Mouse (Mus musculus) heart, embryonic 13.5 days (tissue): ENCODE results near the gene Zfp428. TPM values are rescaled to one million over a fixed set of nuclear protein-coding genes. Genes with fewer than 3 reads are reported as not detected.
"Not testable (repeated sequence)": the region's sequence is repeated elsewhere in the genome, so short reads cannot be mapped to it uniquely, and the experiment has no call there.

Experiments
- ATAC-seq: fragments of 200-750 bp; cut with Nextera tagmentation; 2 replicates; pipeline ENCODE4 v1.8.0; 2017; ENCODE audit warnings: moderate TSS enrichment; ENCODE audit not compliant: insufficient number of reproducible peaks, low FRiP score, low TSS enrichment; ENCODE audit errors: extremely low read depth
- H3K27ac ChIP-seq: fragments of 300-500 bp; sonication (generic); replicated peaks from 2 replicates; pipeline ENCODE4 v1.5.1; 2015; ENCODE audit warnings: moderate library complexity, mild to moderate bottlenecking, inconsistent platforms
- H3K27me3 ChIP-seq: fragments of 300-500 bp; sonication (generic); replicated peaks from 2 replicates; pipeline ENCODE4 v1.6.1; 2015; ENCODE audit warnings: mild to moderate bottlenecking, inconsistent platforms
- H3K36me3 ChIP-seq: fragments of 300-500 bp; sonication (generic); 2 replicates; pipeline ENCODE4 v1.6.1; 2015; ENCODE audit warnings: mild to moderate bottlenecking, inconsistent platforms
- H3K4me1 ChIP-seq: fragments of 300-500 bp; sonication (generic); 2 replicates; pipeline ENCODE4 v1.6.1; 2015; ENCODE audit warnings: inconsistent platforms
- H3K4me2 ChIP-seq: fragments of 300-500 bp; sonication (generic); 2 replicates; pipeline ENCODE4 v1.6.1; 2015; ENCODE audit warnings: inconsistent platforms, mild to moderate bottlenecking, moderate library complexity
- H3K4me3 ChIP-seq: fragments of 300-500 bp; sonication (generic); 2 replicates; pipeline ENCODE4 v1.5.1; 2015; ENCODE audit warnings: moderate library complexity, mild to moderate bottlenecking, inconsistent platforms
- H3K9ac ChIP-seq: fragments of 300-500 bp; sonication (generic); 2 replicates; pipeline ENCODE4 v1.6.1; 2015; ENCODE audit warnings: inconsistent platforms, mild to moderate bottlenecking, moderate library complexity
- H3K9me3 ChIP-seq: fragments of 300-500 bp; sonication (generic); 2 replicates; pipeline ENCODE4 v1.6.1; 2016; ENCODE audit warnings: inconsistent platforms
- WGBS: fragments of 180-500 bp; shearing (Covaris S2); methylation state at CpG from one replicate; pipeline ENCODE4 v1.1.7; 2015; ENCODE audit warnings: mixed read lengths; 5-methylcytosine and 5-hydroxymethylcytosine counted together
- polyA plus RNA-seq: library from polyadenylated mRNA; unstranded; fragments of >200 nt; fragmentation: Nextera tagmentation; extraction: Ambion mirVana; gene quantifications from 2 replicates; pipeline ENCODE4 v1.2.1, GENCODE M21; 2015

The Zfp428 gene
- polyA plus RNA-seq, 1 experiment from 2014 or later = 32.9 TPM

DNA sequence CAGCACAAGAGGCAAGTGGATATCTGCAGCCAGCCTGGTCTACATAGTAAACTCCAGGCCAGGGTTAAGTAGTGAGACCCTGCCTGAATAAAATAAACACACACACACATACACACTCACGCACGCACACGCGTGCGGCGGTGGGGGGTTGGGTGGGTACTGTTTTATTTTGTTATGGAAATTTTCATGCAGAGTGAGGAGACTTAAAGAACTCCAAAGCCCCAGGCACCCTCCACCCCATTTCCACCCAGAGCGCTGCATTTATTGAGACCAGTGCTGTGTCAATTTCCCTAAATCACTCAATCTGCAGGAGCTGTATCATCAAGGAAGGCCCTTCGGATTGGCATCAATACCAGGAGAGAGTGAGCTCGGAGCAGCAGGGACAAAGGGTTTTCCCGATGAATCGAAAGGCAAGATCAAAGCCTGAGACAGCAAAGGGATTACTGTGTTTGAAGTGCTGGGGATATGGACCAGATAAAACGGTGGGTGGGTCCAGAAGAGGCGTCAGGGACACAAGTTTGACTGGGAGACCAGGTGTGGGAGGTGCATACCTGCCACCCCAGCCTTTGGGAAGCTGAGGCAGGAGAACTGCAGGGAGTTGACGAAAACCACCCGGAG lies 1.2 kb upstream of the Zfp428 start:
- Histone ChIP-seq H3K27ac (peak overlapping the region; percentile 99), H3K27me3 (peaks cover 39% of the 10 kb centered on the region), H3K9ac (peak overlapping the region; percentile 29; the same call in 1 of the 2 replicates), H3K4me3 (peak overlapping the region; percentile 76), H3K4me2 (peak overlapping the region; percentile 88), H3K9me3 (no peaks in the 10 kb centered on the region; the same call in 1 of the 2 replicates), H3K36me3 (peaks cover under 1% of the 10 kb centered on the region), H3K4me1 (peaks cover 38% of the 10 kb centered on the region)
- WGBS = 31% methylated on average over 15 of the region's 15 CpGs
- no peak for ATAC-seq

DNA sequence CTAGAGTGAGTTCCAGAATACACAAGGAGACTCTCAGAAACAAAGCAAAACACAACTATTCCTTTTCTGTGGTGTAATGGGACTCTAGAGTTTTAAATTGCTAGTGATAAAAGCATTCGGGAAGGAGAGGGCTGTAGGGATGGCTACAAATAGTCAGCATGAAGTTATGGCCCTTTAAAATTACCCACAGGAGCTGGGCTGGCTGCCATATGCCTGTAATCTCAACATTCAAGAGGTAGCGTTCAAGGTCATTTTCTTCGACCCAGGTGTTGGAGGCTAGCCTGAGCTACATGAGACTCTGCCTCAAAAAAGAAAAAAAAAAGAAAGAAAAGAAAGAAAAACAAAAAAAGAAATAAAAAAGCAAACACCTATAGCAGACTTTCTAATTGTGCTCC lies 744 bp upstream of the Zfp428 start:
- ATAC-seq = no peak

DNA sequence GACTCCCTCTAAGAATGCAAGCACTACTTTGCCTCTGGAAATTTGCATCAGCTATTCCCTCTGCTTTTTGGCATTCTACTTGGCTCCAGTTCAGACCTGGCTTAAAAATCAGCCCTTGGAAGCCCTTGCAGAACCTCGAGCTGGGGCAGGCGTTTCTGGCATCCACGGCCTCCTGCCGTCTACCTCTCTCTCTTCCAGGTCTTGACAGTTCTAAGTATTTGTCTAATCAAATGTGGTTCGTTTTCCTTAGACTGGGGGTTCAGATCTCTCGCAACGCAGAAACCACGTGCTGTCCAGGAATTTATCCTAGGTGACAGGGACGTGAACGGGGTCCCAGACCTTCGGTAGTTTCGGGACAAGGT lies 349 bp upstream of the Zfp428 start:
- H3K27ac ChIP-seq = peak overlapping the region; percentile 99
- 2% methylated on average over 12 of the region's 12 CpGs for WGBS
- peak overlapping the region; percentile 88 for H3K4me2 ChIP-seq
- ATAC-seq = no peak
- H3K9ac ChIP-seq = peak overlapping the region; percentile 95
- H3K4me3 ChIP-seq = peak overlapping the region; percentile 76
- H3K4me1 ChIP-seq = peaks cover 37% of the 10 kb centered on the region
- peaks cover 30% of the 10 kb centered on the region for H3K27me3 ChIP-seq
- H3K9me3 ChIP-seq = no peaks in the 10 kb centered on the region
- peaks cover 3% of the 10 kb centered on the region for H3K36me3 ChIP-seq

More for the DNA sequence above, 744 bp upstream of the Zfp428 start:
- Histone ChIP-seq H3K27me3 (peaks cover 34% of the 10 kb centered on the region), H3K4me2 (peak overlapping the region; percentile 88), H3K36me3 (peaks cover 3% of the 10 kb centered on the region), H3K4me1 (peaks cover 37% of the 10 kb centered on the region), H3K4me3 (peak overlapping the region; percentile 76), H3K9me3 (no peaks in the 10 kb centered on the region; the same call in 1 of the 2 replicates), H3K9ac (peak overlapping the region; percentile 95), H3K27ac (peak overlapping the region; percentile 99)
- 3% methylated on average over 3 of the region's 3 CpGs for WGBS

DNA sequence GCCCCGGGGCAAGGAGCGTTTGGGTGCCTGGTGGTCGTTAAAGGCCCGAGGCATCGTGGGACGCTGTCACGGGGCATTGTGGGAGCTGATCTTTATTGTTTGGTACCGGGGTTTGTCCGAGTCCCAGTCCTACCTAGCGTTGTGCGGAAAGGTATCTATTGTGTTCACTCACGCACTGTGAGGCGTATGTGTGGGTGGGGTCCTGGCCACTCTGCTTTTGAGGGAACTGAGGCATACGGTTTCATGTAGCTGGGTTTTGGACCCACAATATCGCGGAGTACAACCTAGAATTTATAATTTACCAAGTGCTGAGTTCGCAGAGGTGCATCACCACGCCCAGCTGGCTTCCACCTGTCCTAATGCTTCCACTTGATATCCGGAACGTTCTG lies 914 bp downstream of the Zfp428 start:
- 2% methylated on average over 20 of the region's 20 CpGs for WGBS
- no peak for ATAC-seq
- Histone ChIP-seq H3K9ac (peak overlapping the region; percentile 95), H3K9me3 (no peaks in the 10 kb centered on the region), H3K4me3 (peak overlapping the region; percentile 76), H3K27ac (peak overlapping the region; percentile 99), H3K4me1 (peaks cover 37% of the 10 kb centered on the region), H3K4me2 (peak overlapping the region; percentile 88), H3K27me3 (peaks cover 17% of the 10 kb centered on the region), H3K36me3 (peaks cover 3% of the 10 kb centered on the region)

DNA sequence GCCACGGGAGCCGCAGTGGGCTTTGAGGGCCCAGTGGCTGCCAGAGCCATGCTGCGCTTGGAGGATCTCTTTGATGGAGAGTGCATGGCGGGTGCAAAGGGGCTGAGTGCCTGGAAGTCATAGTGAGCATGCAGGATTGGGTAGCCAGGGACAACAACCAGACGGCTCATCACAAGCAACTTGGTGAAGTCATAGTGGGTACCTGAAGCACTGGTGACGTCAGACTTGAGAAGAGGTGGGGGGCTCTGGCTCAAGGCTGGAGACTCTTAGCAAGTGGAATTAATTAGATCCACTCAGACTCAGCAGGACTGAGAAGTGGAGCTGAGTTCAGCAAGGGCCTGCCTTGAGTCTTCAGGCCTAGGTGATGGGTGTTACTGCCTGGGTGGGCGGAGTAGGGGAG lies 5.5 kb downstream of the Zfp428 start, which contains the start of gene AC161166.1:
Gene AC161166.1, minus strand, starts transcription at position 101 of the 400 bp plus-strand sequence.
- H3K9me3 ChIP-seq = no peaks in the 10 kb centered on the region
- H3K4me3 ChIP-seq = no peak within 1 kb of the TSS
- peaks cover 11% of the 10 kb centered on the region for H3K4me1 ChIP-seq
- no peaks in the 10 kb centered on the region for H3K27me3 ChIP-seq
- no peak within 1 kb of the TSS for H3K9ac ChIP-seq
- H3K27ac ChIP-seq = no peak within 1 kb of the TSS
- peaks cover 26% of the 10 kb centered on the region for H3K36me3 ChIP-seq
- no peak within 1 kb of the TSS for H3K4me2 ChIP-seq
- 88% methylated on average over 7 of the region's 7 CpGs for WGBS
- ATAC-seq = no peak

DNA sequence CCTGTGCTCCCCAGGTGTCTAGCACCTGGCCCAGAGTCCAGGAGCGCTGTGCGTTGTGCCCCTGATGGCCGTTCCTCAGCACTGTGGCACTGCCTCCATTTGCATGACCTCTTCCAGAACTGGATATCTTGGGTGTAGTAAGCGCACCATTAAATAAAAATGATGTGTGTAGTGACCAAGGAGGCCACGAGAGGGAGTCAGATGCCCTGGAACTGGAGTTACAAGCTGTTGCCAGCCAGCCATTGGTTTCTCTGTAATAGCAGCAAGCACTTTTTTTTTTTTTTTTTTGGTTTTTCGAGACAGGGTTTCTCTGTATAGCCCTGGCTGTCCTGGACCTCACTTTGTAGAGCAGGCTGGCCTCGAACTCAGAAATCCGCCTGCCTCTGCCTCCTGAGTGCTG lies 9.5 kb downstream of the Zfp428 start:
- not testable (repeated sequence) for H3K27ac ChIP-seq, ATAC-seq, H3K9ac ChIP-seq, H3K27me3 ChIP-seq, H3K9me3 ChIP-seq, H3K4me3 ChIP-seq, H3K4me2 ChIP-seq, H3K4me1 ChIP-seq
- 60% methylated on average over 8 of the region's 8 CpGs for WGBS
- H3K36me3 ChIP-seq = peaks cover 23% of the 10 kb centered on the region

DNA sequence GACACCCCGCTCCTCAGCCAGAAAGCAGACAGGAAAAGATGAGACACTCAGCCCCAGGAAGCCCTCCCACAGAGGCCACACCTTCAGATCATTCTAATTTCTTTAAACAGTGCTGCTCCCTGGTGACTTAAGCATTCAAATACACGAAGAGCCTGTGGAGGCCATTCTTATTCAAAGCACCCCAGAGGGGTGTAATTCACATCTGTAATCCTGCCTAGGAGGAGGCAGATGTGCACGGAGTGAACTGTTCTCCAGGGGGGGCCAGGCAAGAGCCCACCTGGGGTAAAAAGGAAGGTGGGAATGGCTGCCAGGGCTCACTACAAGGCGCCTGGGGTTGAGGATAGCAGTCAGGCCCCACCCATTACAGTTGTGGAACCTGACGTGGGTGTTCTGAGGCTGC lies 10.3 kb downstream of the Zfp428 start:
- no peak for ATAC-seq
- H3K4me3 ChIP-seq = no peak overlapping the region
- no peaks in the 10 kb centered on the region for H3K27me3 ChIP-seq
- H3K9ac ChIP-seq = no peak overlapping the region
- no peak overlapping the region for H3K27ac ChIP-seq
- peaks cover 23% of the 10 kb centered on the region for H3K36me3 ChIP-seq
- 50% methylated on average over 5 of the region's 5 CpGs for WGBS
- H3K4me1 ChIP-seq = no peaks in the 10 kb centered on the region
- no peak overlapping the region for H3K4me2 ChIP-seq
- H3K9me3 ChIP-seq = no peaks in the 10 kb centered on the region

DNA sequence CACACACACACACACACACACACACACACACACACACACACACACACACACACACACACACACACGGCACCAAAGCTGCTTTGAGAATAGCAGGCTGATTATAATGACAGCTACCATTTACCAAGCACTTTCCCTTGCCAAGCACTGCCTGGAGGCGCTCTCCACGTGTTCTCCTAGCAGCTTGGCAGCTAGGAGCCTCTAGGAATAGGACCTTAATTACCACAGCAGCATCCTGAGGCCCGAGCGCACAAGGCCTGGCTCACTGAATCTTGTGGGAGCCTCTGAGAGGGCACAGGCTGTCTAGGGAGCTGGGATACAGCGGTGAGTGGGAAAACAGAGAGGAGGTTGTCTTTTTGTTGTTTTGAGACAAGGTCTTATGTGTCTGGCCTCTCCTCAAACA lies 10.8 kb downstream of the Zfp428 start:
- H3K9me3 ChIP-seq = no peaks in the 10 kb centered on the region
- no peak overlapping the region for H3K27ac ChIP-seq
- H3K27me3 ChIP-seq = no peaks in the 10 kb centered on the region
- H3K9ac ChIP-seq = no peak overlapping the region
- no peak overlapping the region for H3K4me2 ChIP-seq
- no peaks in the 10 kb centered on the region for H3K4me1 ChIP-seq
- no peak overlapping the region for H3K4me3 ChIP-seq
- ATAC-seq = no peak
- peaks cover 23% of the 10 kb centered on the region for H3K36me3 ChIP-seq
- WGBS = 58% methylated on average over 6 of the region's 6 CpGs

DNA sequence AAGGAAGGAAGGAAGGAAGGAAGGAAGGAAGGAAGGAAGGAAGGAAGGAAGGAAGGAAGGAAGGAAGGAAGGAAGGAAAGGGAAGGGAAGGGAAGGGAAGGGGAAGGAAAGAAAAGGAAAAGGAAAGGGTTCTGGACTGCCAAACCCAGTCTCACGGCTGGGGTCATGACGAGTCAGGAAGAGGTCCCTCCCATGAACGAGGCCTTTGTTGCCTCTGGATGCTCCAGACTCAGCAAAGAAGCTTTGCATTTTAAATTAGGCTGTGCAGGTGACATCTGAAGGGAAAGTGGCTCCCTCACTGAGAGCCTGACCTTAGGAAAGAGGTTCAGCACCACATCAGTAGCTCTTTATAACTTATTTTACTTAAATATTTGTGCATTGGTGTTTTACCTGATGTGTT lies 12.3 kb downstream of the Zfp428 start:
- Histone ChIP-seq H3K4me2 (no peak overlapping the region), H3K36me3 (peaks cover 23% of the 10 kb centered on the region), H3K27ac (no peak overlapping the region), H3K9me3 (no peaks in the 10 kb centered on the region), H3K9ac (no peak overlapping the region), H3K4me1 (no peaks in the 10 kb centered on the region), H3K4me3 (no peak overlapping the region), H3K27me3 (peaks cover 3% of the 10 kb centered on the region; the same call in 1 of the 2 replicates)
- 59% methylated on average over 3 of the region's 3 CpGs for WGBS
- ATAC-seq = no peak

DNA sequence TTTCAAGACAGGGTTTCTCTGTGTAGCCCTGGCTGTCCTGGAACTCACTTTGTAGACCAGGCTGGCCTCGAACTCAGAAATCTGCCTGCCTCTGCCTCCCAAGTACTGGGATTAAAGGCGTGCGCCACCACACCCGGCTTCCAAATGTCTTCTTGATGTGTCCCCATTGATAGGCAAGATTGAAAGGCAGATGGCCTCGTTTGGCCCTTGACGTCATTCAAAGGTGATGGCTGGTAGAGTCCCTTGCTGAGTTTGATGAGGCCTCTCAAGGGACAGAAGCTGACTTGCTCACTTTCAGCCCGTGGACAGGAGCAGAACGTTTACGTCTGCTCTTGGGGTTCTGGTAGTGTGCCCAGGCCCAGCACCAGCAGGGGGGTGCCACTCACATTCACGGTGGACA lies 13.2 kb downstream of the Zfp428 start:
- not testable (repeated sequence) for ATAC-seq, H3K27ac ChIP-seq, H3K9ac ChIP-seq, H3K4me3 ChIP-seq, H3K27me3 ChIP-seq, H3K4me1 ChIP-seq, H3K9me3 ChIP-seq, H3K4me2 ChIP-seq
- H3K36me3 ChIP-seq = peaks cover 19% of the 10 kb centered on the region
- WGBS = 78% methylated on average over 10 of the region's 10 CpGs

DNA sequence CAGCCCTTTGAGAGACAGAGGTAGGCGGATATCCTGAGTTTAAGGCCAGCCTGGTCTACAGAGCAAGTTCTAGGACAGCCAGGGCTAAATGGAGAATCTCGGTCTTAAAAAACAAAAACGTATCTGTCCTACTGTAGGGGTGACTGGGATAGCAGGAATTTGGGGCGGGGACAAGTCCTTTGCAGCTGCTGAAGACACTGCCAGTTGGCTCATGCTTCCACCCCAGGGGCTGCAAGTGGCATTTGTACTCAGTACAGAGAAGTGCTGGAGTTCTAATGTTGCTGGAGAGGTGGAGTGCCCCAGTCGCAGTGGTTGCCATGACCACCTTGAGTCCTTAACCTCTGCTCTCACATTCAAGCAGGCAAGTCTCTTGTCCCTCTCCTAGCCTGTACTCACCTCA lies 16.0 kb downstream of the Zfp428 start:
- H3K27me3 ChIP-seq = peaks cover 3% of the 10 kb centered on the region; the same call in 1 of the 2 replicates
- no peak overlapping the region for H3K27ac ChIP-seq
- ATAC-seq = no peak
- H3K4me1 ChIP-seq = no peaks in the 10 kb centered on the region
- no peak overlapping the region for H3K4me2 ChIP-seq
- no peaks in the 10 kb centered on the region for H3K9me3 ChIP-seq
- no peak overlapping the region for H3K9ac ChIP-seq
- 47% methylated on average over 5 of the region's 5 CpGs for WGBS
- H3K4me3 ChIP-seq = no peak overlapping the region
- no peaks in the 10 kb centered on the region for H3K36me3 ChIP-seq

DNA sequence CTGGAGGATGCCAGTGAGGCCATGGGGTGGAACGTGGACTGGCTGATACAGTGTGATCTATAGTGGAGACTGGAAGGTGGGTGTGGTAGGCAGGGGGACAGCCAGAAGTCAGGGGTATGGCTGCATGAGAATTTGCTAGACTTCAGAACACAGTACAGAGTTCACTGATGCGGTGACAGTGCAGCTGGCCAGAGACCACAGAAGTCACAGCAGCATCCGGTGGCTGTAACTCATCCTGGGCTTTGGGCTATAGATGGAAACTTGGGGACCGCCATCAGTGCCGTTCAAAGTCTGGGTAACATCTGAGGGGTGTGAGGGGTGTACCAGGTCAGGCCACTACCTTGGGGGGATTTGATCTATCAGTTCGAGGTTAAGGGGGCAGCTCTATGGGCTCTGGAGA lies 16.9 kb downstream of the Zfp428 start:
- Histone ChIP-seq H3K27ac (no peak overlapping the region), H3K4me1 (no peaks in the 10 kb centered on the region), H3K9ac (no peak overlapping the region), H3K27me3 (peaks cover 3% of the 10 kb centered on the region; the same call in 1 of the 2 replicates), H3K4me3 (no peak overlapping the region), H3K9me3 (no peaks in the 10 kb centered on the region), H3K36me3 (no peaks in the 10 kb centered on the region), H3K4me2 (no peak overlapping the region)
- WGBS = 81% methylated on average over 6 of the region's 6 CpGs
- ATAC-seq = no peak
